Mouse (Mus musculus) CH12F3 (cell line): ENCODE data around the gene Gm49337.

ENCODE experiments used
- in situ Hi-C: fragments of 300-500 bp; cut with MboI; formaldehyde crosslinking; loops from 2 replicates; pipeline ENCODE4 v1.14.3; 2020; ENCODE audit warnings: low sequenced_read_pairs

The Gm49337 gene

GRCm38 (mm10) chr4:116173072-116173471 is at the start of gene Gm49337, which contains the start of gene 1700042G07Rik:
Gene Gm49337 (plus strand): TSS chr4:116173384.
Gene 1700042G07Rik (plus strand): TSS chr4:116173372.
- in situ Hi-C loops = no loop called here

DNA sequence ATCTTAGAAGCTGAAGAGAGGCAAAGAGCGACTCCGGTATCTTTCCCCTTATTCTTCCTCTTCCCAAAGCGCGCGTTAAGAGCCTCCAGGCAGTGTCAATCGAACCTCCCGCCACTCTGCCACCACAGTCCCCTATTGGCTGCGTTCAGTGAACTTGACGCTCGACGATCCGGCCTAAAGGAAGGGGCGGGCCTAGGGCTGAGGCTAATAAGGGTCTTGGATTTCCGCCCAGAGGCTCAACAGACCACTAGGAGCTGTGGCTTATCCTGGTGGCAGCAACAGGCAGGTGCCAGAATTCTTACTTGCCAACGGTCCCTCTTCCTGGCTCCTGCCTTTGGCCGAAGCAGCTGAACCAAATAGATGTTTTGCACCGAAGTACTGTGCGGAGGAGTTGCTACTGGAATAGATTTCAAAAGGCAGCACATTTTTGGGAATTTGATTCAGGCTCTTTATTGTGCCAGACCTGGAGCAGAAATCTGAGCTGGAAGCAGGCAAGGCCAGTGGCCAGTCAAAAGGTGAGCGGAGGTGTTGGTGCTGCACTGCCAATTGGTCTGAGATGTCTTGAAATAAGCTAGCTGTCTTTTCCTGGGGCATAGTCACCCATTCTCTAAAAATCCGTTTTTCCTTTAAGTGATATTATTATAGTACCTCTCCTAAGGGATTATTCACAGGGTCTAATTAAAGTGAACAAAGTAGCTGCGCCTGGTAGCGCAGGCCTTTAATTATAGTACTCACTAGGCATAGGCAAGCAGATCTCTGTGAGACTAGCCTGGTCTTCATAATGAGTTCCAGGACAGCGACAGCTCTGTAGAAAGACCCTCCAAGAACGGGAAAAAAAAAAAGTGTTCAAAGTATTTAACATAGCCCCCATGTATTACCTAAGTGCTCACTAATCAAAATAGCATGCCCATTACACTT is 49.3 kb upstream of the Gm49337 start, which contains the start of the genes Rad54l and Pomgnt1:
TSS of gene Rad54l (minus strand) at position 89 of the 918 bp plus-strand sequence.
TSS of gene Pomgnt1 (plus strand) at position 239 of the 918 bp plus-strand sequence.
- in situ Hi-C loops = no loop called here

DNA sequence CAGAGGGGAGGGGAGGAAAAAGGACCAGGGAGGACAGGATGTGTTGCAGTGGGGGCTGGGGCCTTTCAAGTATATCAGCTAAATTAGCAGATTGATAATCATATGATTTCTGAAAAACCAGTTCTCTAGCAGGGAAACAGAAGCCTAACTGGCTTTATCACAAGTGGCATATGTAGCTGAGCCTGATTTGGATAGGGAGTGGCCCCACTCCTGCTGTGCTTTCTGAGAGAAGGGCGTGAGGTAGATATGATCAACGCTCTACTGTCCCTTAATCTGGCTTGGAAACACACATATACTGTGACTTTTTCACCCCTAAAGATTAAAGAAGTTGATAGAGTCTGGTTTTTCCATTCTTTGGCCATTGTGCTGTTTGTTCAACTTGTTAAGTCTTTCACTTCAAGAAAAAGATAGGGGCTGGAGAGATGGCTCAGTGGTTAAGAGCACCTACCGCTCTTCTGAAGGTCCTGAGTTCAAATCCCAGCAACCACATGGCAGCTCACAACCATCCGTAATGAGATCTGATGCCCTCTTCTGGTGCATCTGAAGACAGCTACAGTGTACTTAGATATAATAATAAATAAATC is 47.3 kb upstream of the Gm49337 start:
- in situ Hi-C loops = no loop called here

GRCm38 (mm10) chr4:116127956-116128355 is 45.2 kb upstream of the Gm49337 start:
- in situ Hi-C loops = no loop called here

DNA sequence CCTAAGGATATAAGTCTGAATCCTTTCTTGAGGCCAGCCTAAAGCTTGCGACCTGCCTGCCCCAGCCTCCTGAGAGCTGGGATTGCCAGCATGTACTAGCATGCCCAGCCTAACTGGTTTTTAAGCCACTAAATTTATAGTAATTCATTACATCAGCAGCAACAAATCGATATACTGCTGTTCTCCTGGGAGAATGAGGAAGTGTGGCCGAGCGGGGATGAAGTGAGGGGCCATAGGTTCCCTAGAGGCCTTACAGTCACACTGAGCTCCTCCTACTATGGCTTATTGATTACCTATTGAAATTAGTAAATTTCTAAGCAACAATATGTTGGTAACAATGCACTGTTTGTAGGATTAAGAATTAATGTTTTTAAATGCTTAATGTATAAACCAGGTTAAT is 40.1 kb upstream of the Gm49337 start:
- in situ Hi-C loops = no loop called here

- in situ Hi-C loops = no loop called here
Measured at GRCm38 (mm10) chr4:116134990-116135389, 38.2 kb upstream of the Gm49337 start.

GRCm38 (mm10) chr4:116137421-116137996 is 35.7 kb upstream of the Gm49337 start:
- in situ Hi-C loops = no loop called here

DNA sequence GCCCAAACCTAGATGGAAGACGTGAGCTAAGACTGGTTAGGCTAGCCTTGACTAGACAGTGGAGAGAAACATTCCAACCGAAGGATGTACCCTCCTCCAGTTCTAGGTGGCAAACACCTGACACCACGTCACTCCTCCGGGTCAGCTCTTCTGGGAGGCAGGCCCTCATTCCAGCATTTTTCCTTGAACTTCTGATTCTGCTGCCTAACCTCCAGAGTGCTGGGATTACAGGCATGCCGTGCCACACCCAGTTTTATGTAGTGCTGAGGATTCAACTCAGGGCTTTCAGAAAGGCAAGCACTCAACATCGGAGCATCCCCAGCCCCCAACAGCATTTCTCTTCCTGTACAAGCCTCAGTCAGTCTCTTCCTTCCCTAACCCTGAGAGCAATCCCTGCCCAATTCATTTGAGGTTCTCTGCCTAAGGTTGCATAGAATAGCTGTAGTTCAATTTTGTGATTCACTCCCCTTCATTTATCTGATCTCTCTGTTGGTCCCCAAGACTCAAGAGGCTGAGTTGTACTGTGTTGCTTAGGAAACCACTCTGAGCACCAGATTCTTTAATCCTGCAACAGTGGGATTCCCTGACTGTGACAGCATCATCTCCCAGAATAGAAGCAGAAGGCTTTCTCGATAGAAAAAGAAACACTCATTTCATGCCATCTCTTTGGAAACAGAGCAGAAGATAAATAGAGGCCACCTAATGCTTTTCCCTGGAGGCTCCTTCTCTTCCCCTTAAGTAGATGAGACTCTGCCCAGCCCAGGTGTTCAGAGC is 32.2 kb upstream of the Gm49337 start:
- in situ Hi-C loops = no loop called here

- in situ Hi-C loops = no loop called here
Measured at GRCm38 (mm10) chr4:116141736-116142135, 31.4 kb upstream of the Gm49337 start.

- in situ Hi-C loops = no loop called here
Measured at GRCm38 (mm10) chr4:116142269-116142668, 30.9 kb upstream of the Gm49337 start.

DNA sequence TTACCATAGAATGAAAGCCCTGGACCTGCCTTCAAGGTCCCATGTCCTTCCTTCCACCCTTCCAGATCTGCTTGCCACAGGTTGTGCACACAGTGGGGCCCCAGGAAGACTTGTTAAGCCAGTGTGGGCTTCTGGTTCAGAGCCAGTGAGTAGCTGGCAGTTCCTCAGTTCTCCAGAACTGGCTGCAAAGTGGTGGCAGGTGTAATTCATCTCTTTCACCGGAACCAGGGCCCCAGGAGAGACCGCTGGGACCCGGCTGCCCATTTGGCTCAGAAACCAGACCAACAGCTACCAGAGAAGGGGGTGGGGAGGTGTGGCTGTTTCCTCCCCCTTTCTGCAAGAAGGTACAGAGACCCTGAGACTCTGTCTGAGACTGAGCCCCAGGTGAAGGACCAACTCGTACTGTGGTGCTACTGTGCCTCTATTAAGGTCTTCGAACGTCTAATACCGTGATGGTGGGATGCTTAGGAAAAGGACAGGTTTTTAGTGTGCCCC is 29.8 kb upstream of the Gm49337 start:
- in situ Hi-C loops = no loop called here

- in situ Hi-C loops = no loop called here
Measured at GRCm38 (mm10) chr4:116143891-116144717, 29.1 kb upstream of the Gm49337 start.

DNA sequence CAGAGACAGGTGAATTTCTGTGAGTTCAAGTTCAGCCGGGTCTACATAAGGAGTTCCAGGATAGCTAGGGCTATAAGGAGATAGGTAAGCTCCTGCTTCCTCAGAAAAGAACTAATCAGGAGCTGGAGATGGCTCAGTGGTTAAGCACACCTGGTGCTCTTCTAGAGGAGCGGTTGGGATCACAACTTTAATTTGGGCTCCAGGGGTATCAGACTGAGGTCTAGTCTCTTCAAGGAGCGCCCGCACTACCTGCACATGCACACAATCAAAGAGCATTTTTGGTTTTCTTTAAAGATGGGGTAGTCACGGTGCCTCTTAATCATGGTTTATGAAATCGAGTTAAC is 23.4 kb upstream of the Gm49337 start:
- in situ Hi-C loops = no loop called here

- in situ Hi-C loops = no loop called here
Measured at GRCm38 (mm10) chr4:116150156-116150861, 22.9 kb upstream of the Gm49337 start.

GRCm38 (mm10) chr4:116150862-116151221 is 22.3 kb upstream of the Gm49337 start:
- in situ Hi-C loops = no loop called here

DNA sequence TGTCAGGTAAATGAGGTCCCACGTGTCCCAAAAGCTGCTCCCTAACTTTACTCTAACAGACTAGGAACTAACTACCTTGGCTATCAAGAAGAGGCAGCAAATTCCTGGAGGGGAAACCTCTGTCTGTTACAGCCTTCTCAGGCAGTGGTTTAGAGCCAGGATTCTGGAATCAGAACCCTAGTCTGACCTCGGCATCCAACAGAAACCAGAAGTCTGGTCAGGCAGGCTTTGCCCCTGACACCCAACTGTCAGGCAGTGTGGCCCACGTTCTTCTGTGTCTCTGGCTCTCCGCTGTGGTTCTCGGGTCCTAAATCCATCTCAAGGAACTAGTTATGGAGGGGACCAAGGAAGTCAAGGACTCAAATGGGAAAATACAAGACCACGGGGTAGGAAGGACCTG is 21.9 kb upstream of the Gm49337 start, which contains the start of gene Lurap1:
TSS of gene Lurap1 (minus strand) at position 101 of the 400 bp plus-strand sequence.
- in situ Hi-C loops = no loop called here

- in situ Hi-C loops = no loop called here
Measured at GRCm38 (mm10) chr4:116152702-116153101, 20.5 kb upstream of the Gm49337 start.

DNA sequence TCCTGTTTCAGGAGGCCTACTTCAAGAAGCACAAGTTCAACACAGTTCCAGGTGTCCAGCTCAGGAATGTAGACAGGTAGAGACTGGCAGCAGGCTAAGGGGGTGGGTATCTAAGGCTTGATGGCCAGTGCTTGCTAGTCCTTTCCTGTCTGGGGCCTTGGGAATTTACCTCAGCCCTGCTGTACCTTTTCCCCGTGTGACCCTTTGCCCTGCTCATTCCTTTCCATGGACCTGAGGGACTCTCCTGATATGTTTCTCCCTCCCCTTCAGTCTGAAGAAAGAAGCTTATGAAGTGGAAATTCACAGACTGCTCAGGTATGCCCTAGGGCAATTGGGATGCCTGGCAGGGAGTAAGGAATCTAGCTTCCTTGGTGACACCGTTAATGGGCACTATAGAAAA is 15.3 kb upstream of the Gm49337 start:
- in situ Hi-C loops = no loop called here

DNA sequence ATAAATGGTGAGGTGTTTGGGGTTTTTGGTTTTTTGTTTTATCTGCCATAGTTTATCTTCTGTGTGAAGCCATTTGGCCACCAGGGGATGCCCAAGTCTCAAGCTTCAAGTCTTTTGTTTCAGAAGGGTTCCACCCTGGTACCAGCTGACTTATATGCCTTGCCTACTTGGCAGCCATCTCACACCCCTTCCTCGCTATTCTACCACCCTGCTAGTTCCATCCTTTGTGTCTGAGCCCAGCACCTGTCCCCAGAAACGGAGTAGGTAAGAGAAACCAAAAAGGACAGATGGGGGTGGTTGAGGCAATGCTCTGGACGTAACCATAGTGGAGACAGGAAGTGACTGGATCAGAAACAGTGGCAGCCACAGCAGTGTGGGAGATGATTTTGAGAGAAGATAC is 13.3 kb upstream of the Gm49337 start:
- in situ Hi-C loops = no loop called here
